Mouse (Mus musculus): ENCODE measurements around the gene Dnah7a.
"Not testable (repeated sequence)": the region's sequence is repeated elsewhere in the genome, so short reads cannot be mapped to it uniquely, and the experiment has no call there.

Dnah7a gene

GRCm38 (mm10) chr1:53384085-53384688 is 322.4 kb downstream of the Dnah7a start:
- no peak for DNase-seq (ENCODE audit: low spot score in 2 of 2)

- DNase-seq (ENCODE audit: low spot score in 2 of 2), result no peak
Observed at GRCm38 (mm10) chr1:53377731-53378130, 328.9 kb downstream of the Dnah7a start.

- not testable (repeated sequence) for DNase-seq (ENCODE audit: low spot score in 2 of 2)
Observed at GRCm38 (mm10) chr1:53375965-53376364, 330.6 kb downstream of the Dnah7a start.

- no peak for DNase-seq (ENCODE audit: low spot score in 2 of 2)
Observed at GRCm38 (mm10) chr1:53358988-53359387, 347.6 kb downstream of the Dnah7a start.

GRCm38 (mm10) chr1:53352327-53353261 is 354.0 kb downstream of the Dnah7a start, which contains the start of the genes Asdurf, Gm28551 and Asnsd1:
TSS of gene Asdurf (minus strand) at chr1:53352619.
TSS of gene Gm28551 (minus strand) at chr1:53352667.
TSS of gene Asnsd1 (minus strand) at chr1:53352752.
- peak; percentile 97 to 98 for DNase-seq (ENCODE audit: low spot score in 2 of 2)
